Mouse (Mus musculus) heart, adult 2 months (tissue): ENCODE results near the gene Nol6. TPM values are rescaled to one million over a fixed set of nuclear protein-coding genes. Genes with fewer than 3 reads are reported as not detected.

ENCODE experiments used
- DNase-seq, 2 experiments: peaks; one replicate each; pipeline ENCODE4 v3.0.0; 2021
- H3K27ac ChIP-seq: fragments of 200-600 bp; 2 replicates; pipeline ENCODE4 v1.8.1; 2022
- H3K27me3 ChIP-seq: fragments of 200-500 bp; 2 replicates; pipeline ENCODE4 v1.6.1; 2012; ENCODE audit warnings: mild to moderate bottlenecking, low read length, inconsistent platforms, mixed read lengths; ENCODE audit not compliant: control insufficient read depth, insufficient read depth
- H3K36me3 ChIP-seq: fragments of 200-500 bp; 2 replicates; pipeline ENCODE4 v1.6.1; 2012; ENCODE audit warnings: low read length, inconsistent platforms; ENCODE audit not compliant: control insufficient read depth, insufficient read depth
- H3K4me1 ChIP-seq: fragments of 200-500 bp; 2 replicates; pipeline ENCODE4 v1.6.1; 2011; ENCODE audit warnings: low read length; ENCODE audit not compliant: control insufficient read depth, insufficient read depth
- H3K4me3 ChIP-seq: fragments of 200-600 bp; 2 replicates; pipeline ENCODE4 v1.8.1; 2022
- H3K79me2 ChIP-seq: fragments of 200-500 bp; replicated peaks from 2 replicates; pipeline ENCODE4 v1.6.1; 2012; ENCODE audit warnings: mild to moderate bottlenecking, inconsistent platforms, low read length, moderate library complexity, mixed read lengths; ENCODE audit not compliant: control insufficient read depth, insufficient read depth
- H3K9ac ChIP-seq: fragments of 200-500 bp; 2 replicates; pipeline ENCODE4 v1.6.1; 2012; ENCODE audit warnings: low read depth, mild to moderate bottlenecking, control low read depth, inconsistent platforms, low read length, mixed read lengths
- CTCF ChIP-seq: fragments of 200-600 bp; IDR thresholded peaks from 2 replicates; pipeline ENCODE4 v1.8.1; 2022; ENCODE audit warnings: antibody characterized with exemption, mild to moderate bottlenecking, moderate library complexity
- EP300 ChIP-seq: fragments of 200-500 bp; IDR thresholded peaks from 2 replicates; pipeline ENCODE4 v1.6.1; 2011; ENCODE audit warnings: low read depth, low read length, control low read depth; ENCODE audit not compliant: insufficient read depth
- POLR2A ChIP-seq: fragments of 200-500 bp; IDR thresholded peaks from 2 replicates; pipeline ENCODE4 v1.6.1; 2011; ENCODE audit warnings: mild to moderate bottlenecking, low read depth, low read length, control low read depth; ENCODE audit not compliant: insufficient read depth
- WGBS: fragments of 180-500 bp; shearing (Covaris S2); methylation state at CpG from one replicate; pipeline ENCODE4 v1.1.7; 2018; 5-methylcytosine and 5-hydroxymethylcytosine counted together
- intact Hi-C: fragments of 180-260 bp; cut with DNase I; formaldehyde crosslinking; loops from one replicate; pipeline ENCODE4 v1.15.1; 2025
- polyA plus RNA-seq: library from polyadenylated mRNA; depleted of rRNA; stranded (reverse); fragments of >200 nt; gene quantifications from 2 replicates; pipeline ENCODE4 v1.2.3, GENCODE M21; 2012
- total RNA-seq, 2 experiments: library from RNA; stranded (reverse); gene quantifications; 2 replicates each; pipeline ENCODE4 v1.2.3; 2021

Gene Nol6
- total and polyA plus RNA-seq, 3 experiments, result 14.9 to 17.6 (median 16.4) TPM

DNA sequence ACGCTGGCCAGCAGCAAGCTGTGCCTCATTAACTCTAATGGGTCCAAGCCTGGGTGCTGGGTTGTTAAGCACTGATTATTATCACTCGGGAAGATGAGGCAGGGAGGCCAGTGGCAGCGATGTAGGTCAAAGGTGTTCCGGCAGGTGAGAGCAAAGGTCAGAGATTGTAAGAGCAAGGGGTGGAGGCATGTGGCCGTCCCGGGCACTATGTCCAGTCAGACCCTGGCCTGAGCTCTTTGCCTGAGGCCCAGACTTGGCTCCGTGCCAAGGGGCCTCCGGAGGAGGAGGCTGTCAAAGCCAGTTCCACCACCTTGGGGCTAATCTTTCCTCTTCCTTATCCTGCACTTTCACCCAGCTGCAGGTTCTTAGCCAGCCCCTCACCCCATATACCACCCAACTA lies 28.1 kb downstream of the Nol6 start:
- Histone ChIP-seq H3K9ac (no peak overlapping the region), H3K36me3 (no peaks in the 10 kb centered on the region), H3K79me2 (no peaks in the 10 kb centered on the region), H3K27me3 (peaks cover 2% of the 10 kb centered on the region), H3K4me3 (no peak overlapping the region), H3K4me1 (no peaks in the 10 kb centered on the region), H3K27ac (no peak overlapping the region)
- DNase-seq, result no peak
- intact Hi-C loops, result no loop called here
- TF ChIP-seq EP300, result no peak
- TF ChIP-seq CTCF, result no peak
- TF ChIP-seq POLR2A, result no peak
- WGBS, result 53% methylated on average over 8 of the region's 8 CpGs

DNA sequence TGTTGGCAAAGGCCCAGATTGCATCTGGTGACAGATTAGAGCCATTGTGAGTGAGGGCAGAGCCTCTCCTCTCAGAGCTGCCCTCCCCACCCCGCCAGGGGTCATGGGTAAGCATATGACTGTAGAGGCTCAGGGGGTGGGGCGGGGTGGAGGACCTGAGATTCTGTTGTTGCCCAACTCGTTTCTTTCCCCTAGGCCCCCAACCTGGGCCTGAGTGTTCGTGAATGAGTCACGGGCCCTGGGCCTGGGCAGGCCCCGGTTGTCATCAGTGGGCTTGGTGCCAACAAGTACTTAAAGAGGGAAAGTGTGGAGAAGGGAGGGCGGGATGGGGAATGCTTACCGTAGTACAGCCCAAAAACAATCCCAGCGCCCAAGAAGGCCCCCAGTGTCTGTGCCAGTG lies 29.9 kb downstream of the Nol6 start:
- no peak overlapping the region for H3K9ac ChIP-seq
- no peak for TF ChIP-seq CTCF
- no peak for TF ChIP-seq EP300
- TF ChIP-seq POLR2A, result no peak
- WGBS, result 34% methylated on average over 9 of the region's 9 CpGs
- no peaks in the 10 kb centered on the region for H3K4me1 ChIP-seq
- H3K27ac ChIP-seq, result no peak overlapping the region
- H3K4me3 ChIP-seq, result no peak overlapping the region
- intact Hi-C loops, result no loop called here
- DNase-seq, result no peak
- no peaks in the 10 kb centered on the region for H3K79me2 ChIP-seq
- H3K27me3 ChIP-seq, result peaks cover 2% of the 10 kb centered on the region
- H3K36me3 ChIP-seq, result no peaks in the 10 kb centered on the region

DNA sequence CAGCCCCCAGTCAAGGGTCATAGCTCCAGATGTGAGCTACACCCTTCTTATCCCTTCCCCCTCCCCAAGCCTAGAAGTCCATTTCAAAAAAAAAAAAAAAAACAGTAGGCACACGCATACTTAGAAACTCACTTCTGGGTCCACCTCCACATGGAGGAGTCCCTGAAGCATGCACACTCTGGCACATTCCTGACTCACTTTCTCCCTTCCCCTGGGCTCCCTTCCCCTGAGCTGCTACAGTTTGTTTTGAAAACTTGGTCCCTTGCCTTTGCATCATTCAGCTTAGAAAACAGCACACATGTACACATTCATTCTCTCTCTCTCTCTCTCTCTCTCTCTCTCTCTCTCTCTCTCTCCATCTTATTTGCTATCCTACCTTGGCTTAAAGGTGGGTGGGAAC lies 31.3 kb downstream of the Nol6 start:
- intact Hi-C loops, result no loop called here
- 58% methylated on average over 1 of the region's 1 CpGs for WGBS
- H3K4me1 ChIP-seq, result no peaks in the 10 kb centered on the region

DNA sequence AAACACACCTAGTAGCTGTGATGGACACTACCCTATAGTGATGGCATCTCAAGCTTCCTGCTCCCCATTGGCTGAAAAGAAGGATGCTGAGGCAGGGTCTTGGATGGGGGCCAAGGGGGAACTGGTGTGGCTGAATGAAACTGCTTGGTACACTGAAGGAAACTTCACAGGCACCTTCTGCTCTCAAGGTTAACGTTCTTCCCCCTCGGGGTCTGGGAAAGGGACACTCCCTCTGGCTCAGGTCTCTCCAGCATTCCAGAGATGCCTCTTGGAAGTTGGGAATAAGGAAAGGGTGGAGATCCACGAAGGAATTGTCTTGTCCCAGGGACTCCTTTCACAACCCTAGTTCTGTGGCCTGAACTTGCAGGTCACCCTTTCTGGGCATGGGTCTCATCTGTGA lies 32.9 kb downstream of the Nol6 start:
- Histone ChIP-seq H3K27me3 (no peaks in the 10 kb centered on the region; the same call in 1 of the 2 replicates), H3K79me2 (no peaks in the 10 kb centered on the region), H3K27ac (no peak overlapping the region), H3K36me3 (no peaks in the 10 kb centered on the region), H3K4me3 (no peak overlapping the region), H3K9ac (no peak overlapping the region), H3K4me1 (no peaks in the 10 kb centered on the region)
- intact Hi-C loops, result no loop called here
- WGBS, result 28% methylated on average over 3 of the region's 3 CpGs
- DNase-seq, result no peak
- TF ChIP-seq CTCF, result no peak
- no peak for TF ChIP-seq POLR2A

More for the DNA sequence above, 31.3 kb downstream of the Nol6 start:
- no peaks in the 10 kb centered on the region for H3K79me2 ChIP-seq
- H3K4me3 ChIP-seq, result no peak overlapping the region
- H3K9ac ChIP-seq, result no peak overlapping the region
- DNase-seq, result no peak
- no peaks in the 10 kb centered on the region for H3K36me3 ChIP-seq
- no peak overlapping the region for H3K27ac ChIP-seq
- TF ChIP-seq CTCF (no peak), POLR2A (no peak), EP300 (no peak)
- H3K27me3 ChIP-seq, result no peaks in the 10 kb centered on the region; the same call in 1 of the 2 replicates

DNA sequence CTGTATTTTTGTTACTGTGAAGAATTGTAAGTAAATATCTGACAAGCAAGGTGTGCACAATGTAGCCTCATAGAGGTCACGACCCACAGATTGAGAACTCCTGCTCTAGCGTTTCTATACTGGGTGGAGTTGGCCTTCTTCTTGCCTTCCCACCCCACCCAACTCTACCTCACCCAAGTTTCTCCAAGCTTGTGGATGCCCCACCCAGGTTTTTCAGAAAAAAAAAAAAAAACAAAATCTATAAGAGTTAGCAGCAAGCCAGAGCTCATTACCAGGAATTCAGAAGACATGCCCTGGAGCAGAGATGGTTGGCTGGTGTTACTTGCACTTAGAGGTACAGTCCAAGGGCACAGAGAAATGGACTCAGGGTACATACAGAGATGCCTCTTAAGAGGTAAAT lies 34.5 kb downstream of the Nol6 start:
- intact Hi-C loops, result no loop called here
- Histone ChIP-seq H3K27me3 (no peaks in the 10 kb centered on the region), H3K79me2 (no peaks in the 10 kb centered on the region), H3K9ac (no peak overlapping the region), H3K27ac (no peak overlapping the region), H3K4me1 (no peaks in the 10 kb centered on the region), H3K4me3 (no peak overlapping the region), H3K36me3 (no peaks in the 10 kb centered on the region)
- WGBS, result 64% methylated on average over 2 of the region's 2 CpGs
- no peak for DNase-seq
- TF ChIP-seq EP300 (no peak), CTCF (no peak), POLR2A (no peak)

DNA sequence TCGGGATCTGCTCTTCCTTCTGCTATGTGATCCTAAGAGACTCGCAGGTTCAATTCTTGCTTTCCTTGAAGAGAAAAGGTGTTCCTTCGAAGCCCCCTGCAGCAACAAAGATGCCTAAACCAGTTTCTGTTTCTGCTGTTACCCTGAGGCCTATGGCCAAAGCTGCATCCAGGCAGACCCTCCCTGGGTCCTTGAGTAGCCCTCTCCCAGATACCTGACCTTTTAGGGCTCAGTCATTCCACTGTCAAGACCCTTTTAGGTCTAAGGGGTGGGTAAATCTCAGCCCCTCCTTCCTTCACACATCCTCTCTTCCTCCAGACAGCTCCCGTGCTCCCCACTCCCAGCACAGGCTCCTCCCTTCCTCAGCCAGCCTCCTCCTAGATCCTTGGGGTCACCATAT lies 35.1 kb downstream of the Nol6 start:
- intact Hi-C loops, result no loop called here
- Histone ChIP-seq H3K4me1 (no peaks in the 10 kb centered on the region), H3K9ac (no peak overlapping the region), H3K36me3 (no peaks in the 10 kb centered on the region), H3K4me3 (no peak overlapping the region), H3K27me3 (no peaks in the 10 kb centered on the region), H3K79me2 (no peaks in the 10 kb centered on the region), H3K27ac (no peak overlapping the region)
- no peak for TF ChIP-seq CTCF
- no peak for DNase-seq
- 71% methylated on average over 4 of the region's 4 CpGs for WGBS
